Mouse (Mus musculus): ENCODE measurements around the gene Chst3.
"Not testable (repeated sequence)": the region's sequence is repeated elsewhere in the genome, so short reads cannot be mapped to it uniquely, and the experiment has no call there.

DNA sequence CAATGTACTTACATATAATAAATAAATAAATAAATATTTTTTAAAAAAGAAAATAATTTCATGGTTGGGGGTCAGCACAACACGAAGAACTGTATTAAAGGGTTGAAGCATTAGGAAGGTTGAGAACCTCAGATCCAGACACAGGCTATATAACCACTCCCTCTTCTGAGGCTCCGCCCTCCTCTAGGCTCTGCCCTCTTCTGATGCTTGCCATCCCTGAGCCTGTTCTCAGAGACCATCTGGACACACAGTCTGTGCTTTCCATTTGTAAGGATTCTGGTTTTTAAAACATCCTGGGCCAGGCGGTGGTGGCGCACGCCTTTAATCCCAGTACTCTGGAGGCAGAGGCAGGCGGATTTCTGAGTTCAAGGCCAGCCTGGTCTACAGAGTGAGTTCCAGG is 16.8 kb upstream of the Chst3 start:
- not testable (repeated sequence) for TF ChIP-seq TAL1, GATA1 (IDR thresholded peaks at IDR 0.05; ENCODE audit: low read length)

All from erythroblast, embryonic 14.5 days (primary cell).